Mouse (Mus musculus) right cerebral cortex, postnatal 10 days (tissue): Measurements from ENCODE around the gene Asb8.

Experiments used
- DNase-seq, 2 experiments: peaks; one replicate each; pipeline ENCODE4 v3.0.0; 2021; ENCODE audit warnings: low spot score in 2 of 2

Gene Asb8

GRCm38 (mm10) chr15:98155944-98156343 is 9.5 kb downstream of the Asb8 start:
- DNase-seq, result no peak

- DNase-seq, result no peak
These were observed 10.2 kb downstream of the Asb8 start for GRCm38 (mm10) chr15:98155272-98155671.

GRCm38 (mm10) chr15:98154631-98155030 is 10.8 kb downstream of the Asb8 start:
- DNase-seq, result no peak

- no peak for DNase-seq
These were observed 11.3 kb downstream of the Asb8 start for GRCm38 (mm10) chr15:98154146-98154545.

- no peak for DNase-seq
These were observed 11.8 kb downstream of the Asb8 start for GRCm38 (mm10) chr15:98153625-98154024.

GRCm38 (mm10) chr15:98152916-98153315 is 12.5 kb downstream of the Asb8 start:
- DNase-seq, result no peak

GRCm38 (mm10) chr15:98149166-98149602 is 16.2 kb downstream of the Asb8 start:
- no peak for DNase-seq

GRCm38 (mm10) chr15:98148356-98148755 is 17.1 kb downstream of the Asb8 start:
- no peak for DNase-seq

- DNase-seq, result peak; percentile 97
These were observed 19.8 kb downstream of the Asb8 start for GRCm38 (mm10) chr15:98145559-98146181.

- no peak for DNase-seq
These were observed 20.4 kb downstream of the Asb8 start for GRCm38 (mm10) chr15:98144861-98145507.

- no peak for DNase-seq
These were observed 22.9 kb downstream of the Asb8 start for GRCm38 (mm10) chr15:98142515-98142914.

- DNase-seq, result no peak
These were observed 24.6 kb downstream of the Asb8 start for GRCm38 (mm10) chr15:98140809-98141208.

- no peak for DNase-seq
These were observed 25.7 kb downstream of the Asb8 start for GRCm38 (mm10) chr15:98139763-98140162.

GRCm38 (mm10) chr15:98136871-98137270 is 28.6 kb downstream of the Asb8 start:
- DNase-seq, result no peak

- DNase-seq, result no peak
These were observed 29.8 kb downstream of the Asb8 start for GRCm38 (mm10) chr15:98135671-98136070.

GRCm38 (mm10) chr15:98134666-98135065 is 30.8 kb downstream of the Asb8 start:
- no peak for DNase-seq

GRCm38 (mm10) chr15:98134034-98134433 is 31.4 kb downstream of the Asb8 start:
- DNase-seq, result peak; percentile 65 to 71

- DNase-seq, result no peak
These were observed 32.0 kb downstream of the Asb8 start for GRCm38 (mm10) chr15:98133471-98133870.

GRCm38 (mm10) chr15:98131942-98132655 is 33.3 kb downstream of the Asb8 start:
- no peak for DNase-seq

- DNase-seq, result no peak
These were observed 34.0 kb downstream of the Asb8 start for GRCm38 (mm10) chr15:98131451-98131850.

- no peak for DNase-seq
These were observed 34.4 kb downstream of the Asb8 start for GRCm38 (mm10) chr15:98131001-98131400.

GRCm38 (mm10) chr15:98120831-98121230 is 44.6 kb downstream of the Asb8 start:
- no peak for DNase-seq

GRCm38 (mm10) chr15:98119363-98119762 is 46.1 kb downstream of the Asb8 start:
- DNase-seq, result no peak
